Mouse (Mus musculus) G1E (cell line): ENCODE results near the gene Gdpd3.

Experiments used
- CTCF ChIP-seq: IDR thresholded peaks from 2 replicates; pipeline ENCODE4 v1.5.1; 2012; ENCODE audit warnings: low read depth, low read length, inconsistent platforms, mixed read lengths
- POLR2AphosphoS5 ChIP-seq: IDR thresholded peaks from 2 replicates; pipeline ENCODE4 v1.6.1; 2012; ENCODE audit warnings: low read depth, low read length, inconsistent platforms; ENCODE audit not compliant: insufficient replicate concordance
- TAL1 ChIP-seq: conservative IDR thresholded peaks from 2 replicates; pipeline ENCODE4 v1.6.1; 2012; ENCODE audit warnings: low read depth, low read length, inconsistent platforms, mixed read lengths

DNA sequence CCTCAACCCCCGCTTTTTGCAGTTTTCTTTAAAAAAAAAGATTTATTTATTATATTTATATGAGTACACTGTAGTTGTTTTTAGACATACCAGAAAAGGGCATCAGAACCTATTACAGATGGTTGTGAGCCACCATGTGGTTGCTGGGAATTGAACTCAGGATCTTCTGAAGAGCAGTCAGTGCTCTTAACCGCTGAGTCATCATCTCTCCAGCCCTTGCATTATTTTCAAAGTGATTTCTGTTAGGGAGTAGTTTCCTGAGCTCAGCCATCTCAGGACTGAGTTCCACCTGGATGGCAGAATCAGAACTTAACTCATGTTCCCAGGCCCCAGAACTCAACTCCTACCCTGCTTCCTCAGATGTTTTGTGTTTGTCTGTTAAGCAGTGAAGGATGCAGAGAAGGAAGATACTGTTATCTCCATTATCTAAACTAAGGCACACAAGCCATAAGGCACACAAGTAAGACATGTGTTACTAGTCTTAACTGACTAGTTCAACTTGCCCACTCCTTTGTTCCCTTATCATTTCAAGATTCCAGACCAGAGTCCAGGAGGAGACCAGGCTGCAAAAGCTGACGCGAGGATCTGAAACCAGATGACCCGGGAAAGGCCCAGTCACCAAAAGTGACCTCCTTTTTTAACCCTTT, 43.7 kb downstream of the Gdpd3 start:
- no peak for TF ChIP-seq CTCF
- no peak for TF ChIP-seq TAL1
- no peak for TF ChIP-seq POLR2AphosphoS5
